Mouse (Mus musculus): ENCODE results near the gene Klhdc10.

The Klhdc10 gene

DNA sequence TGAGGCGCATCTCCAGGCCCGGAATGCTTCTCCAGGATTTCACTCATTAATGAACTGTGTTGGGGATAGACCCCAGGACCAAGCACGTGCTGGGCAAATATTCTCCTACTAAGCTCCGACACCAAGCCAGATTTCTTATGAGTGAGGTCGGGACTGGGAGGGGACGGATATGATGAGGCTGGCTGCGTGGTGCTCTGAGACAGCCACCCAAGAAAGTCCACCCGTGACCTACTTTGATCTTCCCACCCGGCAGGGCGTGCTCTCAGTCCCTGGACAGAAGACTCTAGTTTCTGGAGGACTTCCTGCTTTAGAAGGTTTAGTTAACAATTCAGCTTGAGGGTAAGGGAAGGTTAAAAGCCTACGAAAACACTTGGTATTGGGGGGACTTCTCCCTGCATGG is 63.9 kb downstream of the Klhdc10 start:
- in situ Hi-C loops (cut with MboI): no loop called here

DNA sequence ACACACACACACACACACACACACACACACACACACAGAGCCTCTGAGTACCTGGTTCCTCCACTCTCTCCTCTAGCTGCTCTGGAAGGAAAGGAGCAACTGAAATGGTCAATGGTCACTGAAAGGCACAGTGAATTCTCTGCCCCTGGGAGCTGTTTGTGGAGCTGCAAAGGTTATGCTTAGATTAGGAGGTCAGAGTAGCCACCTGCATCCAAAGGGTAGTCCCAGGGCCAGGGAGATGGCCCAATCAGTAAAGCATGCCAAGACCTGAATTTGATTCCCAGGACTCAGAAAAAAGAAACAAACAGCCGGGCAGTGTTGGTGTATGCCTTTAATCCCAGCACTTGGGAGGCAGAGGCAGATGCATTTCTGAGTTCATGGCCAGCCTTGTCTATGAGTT is 66.4 kb downstream of the Klhdc10 start:
- in situ Hi-C loops (cut with MboI): no loop called here

DNA sequence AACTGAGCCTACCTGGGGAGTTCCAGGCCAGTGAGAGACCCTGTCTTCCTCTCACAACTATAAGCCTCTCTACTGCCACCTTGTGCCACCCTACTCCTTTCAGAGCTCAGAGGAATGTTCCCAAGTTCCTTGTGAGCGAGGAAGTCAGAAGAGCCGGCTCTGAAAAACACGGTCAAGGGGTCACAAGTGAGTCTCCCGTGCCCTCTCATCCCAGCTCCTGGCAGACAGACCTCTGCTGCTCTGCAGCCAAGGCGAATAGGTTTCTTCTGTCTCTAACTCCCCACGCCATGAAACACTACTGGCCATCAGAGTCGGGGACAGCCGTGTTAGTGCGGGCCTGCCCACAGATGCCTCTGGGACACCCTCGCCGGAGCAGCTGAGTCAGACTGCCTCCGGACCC is 67.0 kb downstream of the Klhdc10 start:
- in situ Hi-C loops (cut with MboI): no loop called here

DNA sequence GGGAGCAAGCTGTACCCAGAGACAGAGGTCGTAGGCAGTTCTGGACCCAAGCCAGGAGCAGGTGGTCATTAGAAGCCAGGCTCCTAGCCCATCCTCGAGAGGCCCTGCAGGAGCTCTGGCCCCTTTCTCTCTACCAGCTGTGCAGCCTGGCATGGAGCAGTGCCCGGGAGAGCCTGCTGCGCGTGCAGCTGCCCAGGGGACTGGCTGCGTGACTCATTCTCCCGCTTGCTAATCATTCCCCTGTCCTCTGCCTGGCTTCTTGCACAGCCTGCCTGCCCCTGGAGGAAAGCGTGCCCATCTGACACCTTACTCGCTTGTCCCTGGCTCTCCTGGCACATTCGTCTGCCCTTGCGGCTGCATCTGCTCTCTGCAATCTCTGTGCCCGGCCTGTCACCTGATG is 67.7 kb downstream of the Klhdc10 start:
- in situ Hi-C loops (cut with MboI): no loop called here

DNA sequence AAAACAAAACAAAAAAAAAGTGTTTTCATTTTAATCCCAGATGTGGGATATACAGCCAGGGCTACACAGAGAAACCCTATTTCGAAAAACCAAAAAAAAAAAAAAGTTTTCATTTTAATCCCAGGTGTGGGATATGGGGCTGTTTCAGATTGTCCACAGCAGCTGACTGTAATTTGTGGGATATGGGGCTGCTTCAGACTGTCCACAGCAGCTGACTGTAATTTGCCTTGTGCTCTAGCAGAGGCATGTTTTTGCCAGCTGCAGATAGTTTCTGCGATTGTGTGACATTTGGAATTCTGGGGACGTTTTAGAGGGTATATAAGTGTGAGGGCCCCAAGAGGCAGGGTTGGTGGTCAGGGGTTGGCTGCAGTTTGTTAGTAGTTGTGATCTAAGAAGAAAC is 70.0 kb downstream of the Klhdc10 start:
- in situ Hi-C loops (cut with MboI): no loop called here

DNA sequence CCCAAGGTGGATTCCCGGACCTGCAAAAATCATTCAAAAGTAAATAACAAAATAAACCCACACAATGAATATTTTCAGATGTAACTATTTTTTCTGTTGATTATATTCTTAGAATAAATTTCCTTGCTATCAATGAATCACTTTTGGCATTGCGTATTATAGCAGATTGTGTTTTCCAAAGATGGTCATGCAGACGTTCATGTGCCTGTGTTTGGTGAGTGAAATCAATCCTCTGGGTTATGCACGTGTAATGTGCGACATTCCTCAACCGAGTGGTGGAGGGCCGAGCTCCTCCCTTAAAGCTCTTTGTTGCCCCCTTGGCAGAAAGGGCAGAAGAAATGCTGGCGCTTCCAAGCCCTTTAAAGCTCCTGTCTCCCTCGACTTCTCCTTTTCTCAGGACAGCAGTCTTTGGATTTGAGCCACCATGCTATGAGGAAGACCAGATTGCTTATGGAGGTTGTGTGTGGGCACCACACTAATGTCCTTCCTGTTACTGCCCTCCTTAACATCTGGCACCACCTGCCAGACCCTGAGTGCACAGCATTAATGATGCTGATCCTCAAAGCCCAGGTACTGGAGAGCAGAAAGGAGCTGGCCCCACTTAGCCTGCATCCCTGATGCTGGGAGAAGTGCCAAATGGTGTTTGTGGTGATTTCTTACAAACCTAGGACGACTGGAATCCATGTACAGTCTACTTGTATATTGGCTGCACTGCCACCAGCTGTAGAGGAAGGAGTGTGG is 74.5 kb downstream of the Klhdc10 start:
- in situ Hi-C loops (cut with MboI): no loop called here

DNA sequence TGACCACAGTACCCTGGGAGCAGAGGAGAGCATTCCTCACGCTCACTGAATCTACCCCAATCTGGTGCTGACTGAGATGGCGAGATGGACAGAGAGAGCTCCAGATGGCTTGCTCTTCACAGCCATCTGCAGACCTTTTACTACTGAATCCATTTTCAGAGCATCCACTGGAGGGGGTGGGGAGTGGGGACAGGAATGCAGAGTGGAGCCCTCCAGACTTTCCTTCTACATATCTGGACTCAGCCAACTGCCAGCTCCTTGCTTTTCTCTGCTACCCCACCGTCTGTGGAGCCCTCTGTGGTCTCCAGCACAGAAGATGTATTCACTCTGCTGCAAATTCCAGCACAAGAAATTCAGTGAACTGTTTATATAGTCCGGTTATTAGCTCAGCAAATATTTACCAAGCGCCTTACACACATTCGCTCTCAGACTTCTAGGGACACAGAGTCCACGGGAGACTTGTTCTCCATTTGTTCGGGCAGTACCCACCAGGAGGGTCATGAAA is 75.6 kb downstream of the Klhdc10 start:
- in situ Hi-C loops (cut with MboI): no loop called here

DNA sequence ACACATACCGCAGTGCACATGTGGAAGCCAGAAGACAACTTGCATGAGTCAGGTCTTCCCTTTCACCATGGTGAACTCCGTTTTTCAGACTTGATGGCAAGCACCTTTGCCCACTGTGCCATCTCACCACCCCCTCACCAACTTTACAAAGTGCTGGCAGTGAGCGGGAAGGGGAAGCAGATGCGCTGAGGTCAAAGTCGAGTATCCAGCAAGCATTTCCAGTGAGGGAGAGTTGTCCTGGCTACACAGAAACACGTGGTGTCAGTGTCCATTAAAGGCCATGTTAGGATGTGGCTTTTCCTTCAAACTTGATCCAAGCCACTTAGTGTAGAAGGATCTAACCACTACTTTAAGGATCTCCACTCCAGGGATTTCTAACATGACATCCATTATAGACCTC is 76.1 kb downstream of the Klhdc10 start:
- in situ Hi-C loops (cut with MboI): no loop called here

DNA sequence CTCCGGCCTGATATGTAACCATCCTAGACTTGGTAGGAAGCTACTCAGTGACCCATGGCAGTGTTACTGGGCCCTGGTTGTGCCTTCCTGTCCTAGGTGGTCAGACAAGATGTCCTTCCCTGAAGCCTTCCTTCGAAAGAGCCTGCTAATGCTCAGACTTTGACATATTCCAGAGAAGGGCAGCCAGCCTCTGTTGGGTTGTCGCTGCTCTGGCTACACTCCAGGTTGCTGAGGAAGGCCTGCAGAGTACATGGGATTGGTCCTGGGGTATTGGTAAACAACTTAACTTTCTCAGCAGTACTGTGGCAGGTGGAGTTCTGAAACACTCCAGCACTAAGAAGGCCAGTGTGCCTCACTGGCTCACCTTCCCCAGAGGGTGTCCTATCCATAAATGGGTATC is 77.8 kb downstream of the Klhdc10 start:
- in situ Hi-C loops (cut with MboI): no loop called here

DNA sequence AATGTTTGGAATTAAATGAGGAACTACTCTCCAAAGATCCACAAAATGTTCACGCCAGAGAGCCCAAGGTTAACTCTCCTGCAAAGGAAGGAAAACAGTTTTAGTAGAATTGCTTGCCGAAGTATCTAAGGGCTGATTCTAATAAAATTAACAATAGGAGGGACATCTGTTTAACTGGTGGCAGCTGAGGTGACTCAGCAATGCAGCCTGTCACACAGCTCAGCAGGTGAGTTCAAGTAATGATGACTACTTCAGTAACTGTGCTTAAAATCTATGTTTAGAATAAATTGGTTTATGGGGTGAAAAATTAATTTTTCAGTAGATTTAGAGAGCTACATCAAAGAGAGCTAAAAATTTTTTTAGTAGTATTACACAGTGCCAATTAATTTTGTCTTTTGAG is 81.2 kb downstream of the Klhdc10 start:
- in situ Hi-C loops (cut with MboI): no loop called here

DNA sequence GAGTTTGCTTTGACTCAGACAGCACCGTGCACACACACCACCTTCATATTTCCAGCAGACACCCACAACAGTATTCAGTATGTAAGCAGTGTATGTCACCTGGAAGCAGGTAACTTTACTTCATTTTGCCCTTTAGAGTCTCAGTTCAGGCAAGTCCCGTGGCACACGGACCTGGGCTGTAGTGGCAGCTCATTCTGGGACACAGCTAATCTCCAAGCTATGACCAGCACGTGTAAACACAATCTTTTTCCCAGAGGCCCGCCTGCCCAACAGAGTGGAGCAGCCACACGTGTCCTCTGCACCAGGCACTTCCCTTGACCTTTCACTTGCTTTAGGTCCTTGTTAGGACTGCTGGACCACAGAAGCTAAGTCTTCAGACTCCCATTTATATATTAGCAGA is 84.8 kb downstream of the Klhdc10 start:
- in situ Hi-C loops (cut with MboI): no loop called here

DNA sequence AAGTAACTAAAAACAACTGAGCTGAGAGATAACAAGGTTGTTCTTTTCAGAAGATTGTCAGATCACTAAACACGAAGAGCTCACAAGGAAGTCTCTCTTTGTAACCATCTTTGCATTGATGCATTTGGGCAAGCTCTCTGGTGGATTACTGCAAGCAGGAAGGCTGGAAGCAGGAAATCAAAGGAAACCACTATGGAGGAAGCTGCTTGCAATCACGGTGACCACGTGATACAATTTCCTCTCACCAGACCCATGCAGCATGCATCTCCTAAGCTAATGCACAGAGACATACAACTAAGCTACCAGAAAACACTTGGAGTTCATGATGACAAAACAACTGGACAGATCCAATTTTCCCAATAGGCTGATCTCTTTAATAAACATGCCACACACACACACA is 97.4 kb downstream of the Klhdc10 start:
- in situ Hi-C loops (cut with MboI): no loop called here

All from mature B cell (primary cell).